Mouse (Mus musculus): ENCODE data around the gene Pikfyve. TPM values are rescaled to one million over a fixed set of nuclear protein-coding genes. Genes with fewer than 3 reads are reported as not detected.
A peak's percentile ranks its signal among the peaks of the same experiment; 100 is the strongest.

Gene Pikfyve
- total RNA-seq (2021), result 10 to 100 TPM; 48.3 to 51.7 TPM
- long read RNA-seq, experiment 1, full-length matches to known transcripts, result 1 of 18 reads
- long read RNA-seq, experiment 1, partial matches to known transcripts, result 4 of 18 reads
- long read RNA-seq, experiment 1, other reads (novel, unspliced or antisense), result 13 of 18 reads
- long read RNA-seq, experiment 2, partial matches to known transcripts, result 5 of 12 reads
- long read RNA-seq, experiment 2, other reads (novel, unspliced or antisense), result 7 of 12 reads

- intact Hi-C loops (cut with DNase I), result no loop called here
- peak within 1 kb of the TSS; percentile 82 for H3K27ac ChIP-seq
- DNase-seq (ENCODE audit: extremely low spot score in 1 of 2, low spot score in 2 of 2), result peak; percentile 95 to 97
- H3K4me3 ChIP-seq, result peak within 1 kb of the TSS; percentile 59
- peak; percentile 49 for TF ChIP-seq CTCF (IDR thresholded peaks at IDR 0.05)
These were observed at the start of gene Pikfyve, which contains the start of gene Idh1 for GRCm38 (mm10) chr1:65186287-65187073. TSS of gene Pikfyve (plus strand) at chr1:65186683. TSS of gene Idh1 (minus strand) at chr1:65186500.

GRCm38 (mm10) chr1:65137560-65137959, 48.9 kb upstream of the Pikfyve start:
- intact Hi-C loops (cut with DNase I), result no loop called here
- Histone ChIP-seq H3K4me3 (no peak overlapping the region), H3K27ac (no peak overlapping the region)
- TF ChIP-seq CTCF (IDR thresholded peaks at IDR 0.05), result no peak
- DNase-seq (ENCODE audit: extremely low spot score in 1 of 2, low spot score in 2 of 2), result no peak

GRCm38 (mm10) chr1:65144783-65145182, 41.7 kb upstream of the Pikfyve start:
- DNase-seq (ENCODE audit: extremely low spot score in 1 of 2, low spot score in 2 of 2), result no peak
- no peak for TF ChIP-seq CTCF (IDR thresholded peaks at IDR 0.05)
- no peak overlapping the region for H3K27ac ChIP-seq
- no peak overlapping the region for H3K4me3 ChIP-seq
- intact Hi-C loops (cut with DNase I), result no loop called here

GRCm38 (mm10) chr1:65146601-65147000, 39.9 kb upstream of the Pikfyve start:
- no peak for DNase-seq (ENCODE audit: extremely low spot score in 1 of 2, low spot score in 2 of 2)
- no peak for TF ChIP-seq CTCF (IDR thresholded peaks at IDR 0.05)
- intact Hi-C loops (cut with DNase I), result no loop called here
- Histone ChIP-seq H3K4me3 (no peak overlapping the region), H3K27ac (no peak overlapping the region)

GRCm38 (mm10) chr1:65147326-65147725, 39.2 kb upstream of the Pikfyve start:
- intact Hi-C loops (cut with DNase I), result no loop called here
- DNase-seq (ENCODE audit: extremely low spot score in 1 of 2, low spot score in 2 of 2), result no peak
- H3K27ac ChIP-seq, result no peak overlapping the region
- H3K4me3 ChIP-seq, result no peak overlapping the region
- TF ChIP-seq CTCF (IDR thresholded peaks at IDR 0.05), result no peak

- DNase-seq (ENCODE audit: extremely low spot score in 1 of 2, low spot score in 2 of 2), result no peak
These were observed 38.5 kb upstream of the Pikfyve start for GRCm38 (mm10) chr1:65147971-65148370.

GRCm38 (mm10) chr1:65154814-65155213, 31.7 kb upstream of the Pikfyve start:
- DNase-seq (ENCODE audit: extremely low spot score in 1 of 2, low spot score in 2 of 2), result no peak
- Histone ChIP-seq H3K27ac (no peak overlapping the region), H3K4me3 (no peak overlapping the region)
- no peak for TF ChIP-seq CTCF (IDR thresholded peaks at IDR 0.05)
- intact Hi-C loops (cut with DNase I), result no loop called here

More at GRCm38 (mm10) chr1:65147971-65148370, 38.5 kb upstream of the Pikfyve start:
- TF ChIP-seq CTCF (IDR thresholded peaks at IDR 0.05), result no peak
- Histone ChIP-seq H3K4me3 (no peak overlapping the region), H3K27ac (no peak overlapping the region)
- intact Hi-C loops (cut with DNase I), result no loop called here

GRCm38 (mm10) chr1:65156111-65156510, 30.4 kb upstream of the Pikfyve start:
- no peak for DNase-seq (ENCODE audit: extremely low spot score in 1 of 2, low spot score in 2 of 2)

GRCm38 (mm10) chr1:65162210-65162609, 24.3 kb upstream of the Pikfyve start:
- TF ChIP-seq CTCF (IDR thresholded peaks at IDR 0.05), result peak; percentile 31
- no peak overlapping the region for H3K4me3 ChIP-seq
- no peak for DNase-seq (ENCODE audit: extremely low spot score in 1 of 2, low spot score in 2 of 2)
- H3K27ac ChIP-seq, result no peak overlapping the region
- intact Hi-C loops (cut with DNase I), result no loop called here

More at GRCm38 (mm10) chr1:65156111-65156510, 30.4 kb upstream of the Pikfyve start:
- no peak for TF ChIP-seq CTCF (IDR thresholded peaks at IDR 0.05)
- Histone ChIP-seq H3K27ac (no peak overlapping the region), H3K4me3 (no peak overlapping the region)
- intact Hi-C loops (cut with DNase I), result no loop called here

- DNase-seq (ENCODE audit: extremely low spot score in 1 of 2, low spot score in 2 of 2), result no peak
- no peak overlapping the region for H3K4me3 ChIP-seq
- no peak overlapping the region for H3K27ac ChIP-seq
- no peak for TF ChIP-seq CTCF (IDR thresholded peaks at IDR 0.05)
- intact Hi-C loops (cut with DNase I), result no loop called here
These were observed 19.0 kb upstream of the Pikfyve start for GRCm38 (mm10) chr1:65167496-65167895.

- intact Hi-C loops (cut with DNase I), result no loop called here
- no peak for DNase-seq (ENCODE audit: extremely low spot score in 1 of 2, low spot score in 2 of 2)
- TF ChIP-seq CTCF (IDR thresholded peaks at IDR 0.05), result no peak
- Histone ChIP-seq H3K4me3 (no peak overlapping the region), H3K27ac (no peak overlapping the region)
These were observed 16.9 kb upstream of the Pikfyve start for GRCm38 (mm10) chr1:65169536-65169935.

GRCm38 (mm10) chr1:65169947-65170346, 16.5 kb upstream of the Pikfyve start:
- TF ChIP-seq CTCF (IDR thresholded peaks at IDR 0.05), result no peak
- intact Hi-C loops (cut with DNase I), result loop anchor here (10.0 kb wide), 2 partner anchors 455 to 1505 kb away; no protein-coding TSS in a partner anchor
- no peak overlapping the region for H3K4me3 ChIP-seq
- no peak overlapping the region for H3K27ac ChIP-seq
- DNase-seq (ENCODE audit: extremely low spot score in 1 of 2, low spot score in 2 of 2), result no peak

Data from left cerebral cortex, adult 2 months (tissue).